Mouse (Mus musculus) brain, adult 2 months (tissue): Measurements from ENCODE around the gene Slc1a3.
A peak's percentile ranks its signal among the peaks of the same experiment; 100 is the strongest.

Experiments
- DNase-seq: peaks from one replicate; pipeline ENCODE4 v3.0.0; 2011; ENCODE audit warnings: low read depth, low spot score

The Slc1a3 gene

DNA sequence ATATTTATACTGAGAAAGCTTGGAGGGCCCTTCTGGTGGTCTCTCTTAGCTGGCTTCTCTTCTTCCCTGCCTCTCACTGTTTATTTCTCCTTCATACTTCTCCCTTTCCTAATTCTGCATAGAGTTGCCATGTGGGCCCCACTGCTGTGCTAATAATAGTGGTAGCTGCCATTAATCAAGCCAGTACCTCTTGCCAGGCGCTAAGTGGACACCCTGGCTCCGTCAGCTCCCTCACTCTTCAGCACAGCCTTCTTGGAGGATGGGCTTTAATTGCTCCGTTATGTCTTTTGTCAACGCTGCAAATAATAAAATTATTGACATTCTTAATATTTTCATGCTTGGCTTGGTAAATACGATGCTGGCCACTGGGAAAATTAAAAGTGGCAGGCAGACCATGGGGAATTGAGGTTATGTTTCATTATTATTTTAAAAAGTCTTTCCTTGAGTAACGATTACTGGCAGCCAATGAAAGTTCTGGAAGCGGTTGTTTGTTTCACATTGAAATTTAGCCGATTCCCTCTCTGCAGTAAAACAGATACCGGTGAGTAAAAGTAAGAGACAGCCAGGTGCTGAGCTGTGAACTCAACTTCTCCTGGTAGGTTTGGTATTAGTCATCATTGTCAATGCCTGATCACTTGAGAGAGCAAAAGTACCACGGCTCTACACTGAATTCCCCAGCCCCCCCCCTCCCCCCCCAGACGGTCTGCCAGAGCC is 94.9 kb downstream of the Slc1a3 start:
- no peak for DNase-seq

DNA sequence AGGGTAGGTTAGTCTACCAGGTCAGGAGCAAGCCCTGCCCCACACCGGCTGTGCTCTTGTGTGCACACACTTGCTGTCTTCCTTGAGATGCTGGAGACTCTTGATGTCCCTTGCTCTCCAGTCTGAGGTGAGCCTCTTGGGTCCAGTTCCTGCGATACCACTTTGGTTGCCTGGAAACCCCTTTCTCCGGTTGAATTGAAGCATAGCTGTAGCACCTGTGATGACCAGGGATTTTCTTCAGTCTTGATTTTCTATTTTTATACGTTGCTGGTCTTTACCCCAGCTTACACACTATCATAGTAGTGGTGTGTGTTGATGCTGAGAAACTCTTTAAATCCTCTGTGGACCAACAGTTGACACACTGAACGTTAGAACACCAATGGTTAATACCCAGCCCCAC is 95.9 kb downstream of the Slc1a3 start:
- DNase-seq: no peak

DNA sequence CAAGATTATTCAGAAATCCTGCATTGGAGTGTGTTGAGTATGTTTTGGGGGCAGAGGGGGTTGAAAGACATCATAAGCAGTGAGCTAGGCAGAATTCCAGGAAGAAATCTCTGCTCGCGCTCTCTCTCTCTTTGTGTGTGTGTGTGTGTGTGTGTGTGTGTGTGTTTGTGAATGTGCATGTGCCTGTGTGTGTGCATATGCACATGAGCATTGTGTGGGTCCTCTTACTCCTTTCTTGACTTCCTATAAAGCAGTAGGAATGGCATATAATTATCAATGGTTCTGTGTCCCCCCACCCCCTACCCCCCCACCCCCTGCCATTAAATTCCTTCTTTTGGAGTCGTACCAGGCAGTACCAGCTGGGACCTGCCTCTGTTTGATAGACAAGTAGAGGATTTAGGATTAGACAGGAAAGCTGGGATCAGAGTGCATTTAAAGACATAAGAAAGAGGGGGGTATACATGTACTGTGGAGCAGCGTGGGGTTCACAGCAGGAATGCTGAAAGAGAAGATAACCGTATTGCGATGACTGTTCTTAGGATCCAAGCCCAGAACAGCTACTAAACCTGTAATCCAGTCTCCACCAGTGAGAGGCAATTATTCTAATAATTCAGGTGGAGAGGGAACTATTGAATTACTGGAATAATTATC is 104.9 kb downstream of the Slc1a3 start:
- DNase-seq: no peak

DNA sequence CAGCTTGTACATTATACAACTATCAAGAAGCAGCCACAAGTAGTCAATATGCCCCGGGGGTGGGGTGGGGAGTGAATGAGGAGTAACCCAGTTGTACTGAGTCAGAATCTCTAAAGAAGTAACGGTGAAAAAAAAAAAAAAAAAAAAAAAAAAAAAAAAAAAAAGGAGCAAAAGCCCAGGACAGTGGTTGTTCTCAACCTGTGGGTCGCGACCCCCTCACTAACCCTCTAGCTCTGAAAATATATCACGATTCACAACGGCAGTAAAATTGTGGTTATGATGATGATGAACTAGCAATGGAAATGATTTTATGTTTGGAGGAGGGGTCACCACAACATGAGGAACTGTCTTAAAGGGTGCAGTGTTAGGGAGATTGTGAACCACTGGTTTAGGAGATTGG is 108.2 kb downstream of the Slc1a3 start:
- no peak for DNase-seq

DNA sequence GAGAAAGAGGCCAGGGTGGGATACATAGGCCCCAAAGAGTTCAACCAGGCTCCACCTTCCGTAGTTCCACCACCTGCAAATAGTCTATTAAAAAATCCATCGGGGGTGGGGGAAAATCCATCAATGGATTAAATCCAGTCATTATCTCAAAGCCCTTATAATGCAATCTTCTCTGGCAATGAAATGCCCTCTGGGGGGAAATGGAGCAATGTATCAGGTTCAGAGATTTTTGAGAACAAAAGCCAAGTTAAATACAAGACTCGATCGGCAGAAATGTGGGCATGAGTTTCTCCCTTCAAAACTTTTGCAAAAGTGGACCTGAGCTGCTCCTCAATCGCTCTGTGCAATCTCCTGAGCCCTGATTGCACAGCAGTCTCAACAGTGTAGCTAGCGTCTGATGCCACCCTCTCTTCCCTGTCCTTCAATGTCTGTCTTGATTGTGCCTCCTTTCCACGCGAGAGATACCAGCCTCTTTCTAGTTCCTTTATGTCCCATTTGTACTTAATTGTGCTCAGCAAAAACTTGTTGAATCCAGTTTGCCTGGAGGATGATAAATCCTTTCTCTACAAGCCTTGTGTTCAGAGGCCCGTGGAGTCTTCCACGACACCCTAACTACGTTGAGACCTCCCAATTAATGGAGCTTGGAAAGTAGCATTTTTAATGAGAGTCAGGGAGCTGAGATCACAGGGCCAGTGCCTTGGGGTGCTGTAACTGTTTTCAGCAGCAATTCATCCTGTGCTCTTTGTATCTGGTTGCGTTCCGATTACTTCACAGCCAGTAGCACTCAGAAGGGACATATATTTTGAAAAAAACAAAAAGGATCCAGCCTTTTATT is 109.0 kb downstream of the Slc1a3 start:
- no peak for DNase-seq

DNA sequence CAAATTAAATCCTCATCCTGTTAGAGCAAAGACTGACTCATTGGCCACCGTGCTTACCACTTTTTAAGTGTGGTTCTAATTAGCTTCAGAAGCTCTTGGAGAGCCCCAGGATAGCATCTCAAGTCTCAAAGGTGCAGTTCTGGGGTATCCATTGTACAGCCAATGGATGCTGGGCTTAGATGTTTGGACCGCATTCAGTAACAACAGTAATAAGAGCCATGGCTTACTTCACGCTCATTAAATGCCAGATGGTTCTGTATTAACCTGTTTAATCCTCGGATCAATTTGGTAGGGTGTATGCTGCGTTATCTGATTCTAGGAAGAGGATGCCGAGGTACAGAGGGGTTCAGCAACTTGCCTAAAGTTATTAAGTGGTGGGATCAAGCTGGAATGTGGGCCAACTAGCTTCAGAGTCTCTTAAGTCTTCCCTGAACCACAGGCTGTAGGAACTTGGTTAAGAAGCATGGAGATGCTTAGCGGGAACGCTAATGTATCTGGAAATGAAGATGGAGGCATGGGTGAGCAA is 114.1 kb downstream of the Slc1a3 start:
- DNase-seq: no peak

DNA sequence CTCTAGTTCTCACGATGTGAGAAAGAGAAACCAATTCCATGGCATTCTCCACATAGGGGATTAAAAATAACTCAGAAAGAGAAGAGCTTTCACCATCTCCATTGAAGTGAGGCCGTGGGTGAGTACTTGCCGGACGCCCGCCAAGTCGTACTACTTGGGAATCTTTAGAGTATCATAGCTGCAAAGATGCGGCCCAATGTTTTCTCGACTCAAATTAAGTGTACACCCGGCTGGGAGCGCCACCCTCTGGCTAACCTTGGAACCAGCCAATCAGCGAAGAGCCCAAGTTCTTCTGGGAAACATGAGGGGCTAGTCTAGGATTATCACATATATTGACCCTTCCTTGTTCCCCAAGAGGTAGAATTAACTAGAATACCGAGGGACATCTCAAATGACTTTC is 115.3 kb downstream of the Slc1a3 start:
- DNase-seq: peak; percentile 42

DNA sequence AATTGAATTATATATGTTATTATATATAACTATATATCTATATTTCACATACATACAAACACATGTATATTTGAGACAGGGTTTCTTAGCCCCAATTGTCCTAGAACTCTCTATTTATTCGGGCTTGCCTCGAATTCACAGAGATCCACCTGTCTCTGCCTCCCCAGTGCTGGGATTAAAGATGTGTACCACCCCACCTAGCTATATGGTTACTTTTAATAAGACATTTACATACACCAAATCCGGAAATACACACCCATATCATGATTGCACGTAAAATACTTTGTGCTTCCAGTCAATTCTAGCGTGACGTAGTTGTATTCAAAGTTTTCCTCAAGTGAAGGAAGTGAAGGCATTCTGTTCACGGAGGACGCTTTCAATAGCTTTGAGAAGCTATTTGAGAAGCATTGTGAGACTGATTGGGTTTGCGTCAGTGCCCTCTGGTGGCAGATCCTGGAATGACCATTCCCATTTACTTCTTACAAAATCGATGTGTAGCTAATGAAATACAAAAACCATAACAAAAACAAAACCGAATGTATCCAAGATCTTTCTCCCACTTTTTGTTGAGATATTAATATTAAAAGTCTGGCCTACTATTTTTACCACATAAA is 121.0 kb downstream of the Slc1a3 start:
- peak; percentile 93 for DNase-seq

DNA sequence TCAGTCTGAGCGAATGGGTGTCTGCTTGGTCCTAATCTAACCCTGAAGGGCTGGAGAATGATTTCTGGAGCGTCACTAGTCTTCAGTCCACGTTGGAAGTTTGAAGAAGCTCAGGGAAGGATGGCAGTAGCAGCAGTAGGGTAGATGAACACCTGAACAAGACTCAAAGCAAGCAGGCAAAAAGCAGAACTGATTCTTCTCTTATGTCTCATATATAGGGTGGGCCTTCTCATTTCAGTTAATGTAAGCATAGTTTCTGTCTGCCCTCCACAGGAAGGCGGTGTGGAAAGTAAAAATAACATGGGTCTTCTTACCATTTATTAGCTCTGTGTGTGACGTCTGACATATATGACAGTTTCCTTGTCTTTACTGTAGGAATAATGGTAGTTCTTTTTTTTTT is 122.5 kb downstream of the Slc1a3 start:
- DNase-seq: no peak

DNA sequence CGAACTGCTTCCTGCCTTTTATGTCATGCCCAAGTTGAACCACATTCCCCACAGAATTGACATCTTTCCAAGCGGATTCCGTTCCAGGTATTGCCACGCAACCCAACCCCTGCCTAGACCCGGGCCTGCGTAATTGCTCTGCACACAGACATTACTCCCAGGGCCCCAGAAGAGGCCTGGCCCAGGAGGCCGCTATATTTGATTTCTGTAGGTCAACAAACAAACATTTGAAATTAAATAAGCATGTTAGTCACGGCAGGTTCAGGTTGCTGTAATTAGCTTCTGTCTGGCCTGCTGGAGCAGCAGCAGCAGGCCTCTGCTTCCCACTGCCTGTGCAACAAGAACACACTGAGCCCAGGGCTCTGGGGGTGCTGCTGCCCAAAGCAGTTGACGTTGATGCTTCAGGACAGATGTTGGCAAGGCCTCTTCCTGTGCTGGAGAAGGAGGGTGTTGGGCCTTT is 123.7 kb downstream of the Slc1a3 start:
- no peak for DNase-seq
